Mouse (Mus musculus): ENCODE measurements around the gene 4930595D18Rik.

DNA sequence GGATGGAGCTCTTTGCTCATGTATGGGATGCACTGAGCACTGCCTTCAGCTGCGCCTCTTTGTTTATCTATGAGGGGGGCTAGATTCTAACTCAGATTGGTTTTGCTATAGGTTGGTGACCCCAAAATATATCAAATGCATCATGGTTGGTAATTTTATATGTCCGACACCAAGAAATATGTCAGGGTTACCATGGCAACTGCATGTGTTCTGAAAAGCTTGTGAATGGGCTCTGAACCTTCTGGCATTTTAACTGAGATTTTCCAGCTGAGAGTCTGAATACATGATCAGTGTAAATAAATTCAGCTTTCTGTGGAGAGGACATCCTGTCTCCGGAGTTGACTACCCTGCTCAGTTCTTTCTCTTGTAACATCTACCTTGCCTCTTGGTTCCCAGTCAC, 19.7 kb upstream of the 4930595D18Rik start:
- TF ChIP-seq POLR2A (IDR thresholded peaks at IDR 0.05; ENCODE audit: extremely low read depth, insufficient read depth, low read length) (no peak), CTCF (IDR thresholded peaks at IDR 0.05; ENCODE audit: low read depth, low read length) (no peak)

Measured in liver, adult 2 months (tissue).